Mouse (Mus musculus): ENCODE data around the gene Rtp4. TPM values are rescaled to one million over a fixed set of nuclear protein-coding genes. Genes with fewer than 3 reads are reported as not detected.

Rtp4 gene
- polyA plus RNA-seq, 1 experiment from 2014 or later, result 9.6 TPM

- Histone ChIP-seq H3K4me3 (replicated peaks) (no peak overlapping the region), H3K27me3 (replicated peaks) (no peaks in the 10 kb centered on the region), H3K4me2 (replicated peaks) (no peak overlapping the region), H3K9ac (no peak overlapping the region), H3K9me3 (no peaks in the 10 kb centered on the region), H3K27ac (no peak overlapping the region), H3K4me1 (replicated peaks) (no peaks in the 10 kb centered on the region), H3K36me3 (no peaks in the 10 kb centered on the region)
- ATAC-seq, result no peak
- WGBS, result 94% methylated on average over 7 of the region's 7 CpGs
These were observed 86.6 kb downstream of the Rtp4 start for GRCm38 (mm10) chr16:23606651-23607050.

DNA sequence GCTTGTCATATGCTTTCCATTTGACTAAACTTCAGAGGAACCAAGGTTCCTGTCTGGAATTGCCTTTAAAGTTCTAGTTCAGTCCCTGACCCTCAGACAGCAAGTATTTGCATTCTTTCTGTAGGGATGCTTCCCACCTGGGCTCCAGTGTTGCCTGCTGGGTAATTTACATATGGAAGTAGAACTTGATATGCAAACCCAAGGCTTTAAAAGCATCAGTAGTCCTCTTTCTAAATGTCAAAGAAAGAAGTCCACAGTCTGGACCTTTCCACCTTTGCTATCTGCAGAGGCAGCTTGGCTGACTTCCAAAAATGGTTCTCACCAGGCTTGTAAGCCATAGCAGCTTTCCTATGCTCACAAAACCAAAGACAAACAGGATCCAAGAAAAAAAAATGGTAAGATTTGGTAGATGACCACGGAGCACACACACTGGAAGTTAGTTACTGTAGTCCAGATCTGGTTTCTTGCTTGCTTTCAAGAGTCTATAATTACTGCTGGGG, 87.9 kb downstream of the Rtp4 start:
- WGBS, result 32% methylated on average over 1 of the region's 1 CpGs
- Histone ChIP-seq H3K9ac (no peak overlapping the region), H3K36me3 (no peaks in the 10 kb centered on the region), H3K27me3 (replicated peaks) (no peaks in the 10 kb centered on the region), H3K4me1 (replicated peaks) (no peaks in the 10 kb centered on the region), H3K4me3 (replicated peaks) (no peak overlapping the region), H3K27ac (no peak overlapping the region), H3K4me2 (replicated peaks) (no peak overlapping the region), H3K9me3 (no peaks in the 10 kb centered on the region)
- no peak for ATAC-seq

DNA sequence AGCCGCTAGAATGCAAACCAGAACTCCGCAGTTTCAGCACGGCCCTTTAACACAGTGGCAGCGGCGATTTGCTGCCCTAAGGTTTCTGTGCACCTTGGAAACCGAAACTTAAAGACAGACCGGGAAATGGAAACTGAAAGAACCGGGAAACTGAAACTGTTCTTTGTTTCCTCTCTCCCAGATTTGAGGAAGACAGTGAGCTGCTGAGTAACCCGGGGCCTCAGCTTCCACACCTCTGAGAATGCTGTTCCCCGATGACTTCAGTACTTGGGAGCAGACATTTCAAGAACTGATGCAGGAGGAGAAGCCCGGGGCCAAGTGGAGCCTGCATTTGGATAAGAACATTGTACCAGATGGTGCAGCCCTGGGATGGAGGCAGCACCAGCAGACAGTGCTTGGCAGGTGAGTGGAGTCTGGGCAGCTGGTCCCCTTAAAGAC, 89.7 kb downstream of the Rtp4 start:
- no peaks in the 10 kb centered on the region for H3K9me3 ChIP-seq
- H3K4me3 ChIP-seq (replicated peaks), result peak overlapping the region; percentile 30
- no peaks in the 10 kb centered on the region for H3K27me3 ChIP-seq (replicated peaks)
- peak overlapping the region; percentile 56 for H3K4me2 ChIP-seq (replicated peaks)
- H3K27ac ChIP-seq, result no peak overlapping the region
- WGBS, result 24% methylated on average over 11 of the region's 11 CpGs
- H3K9ac ChIP-seq, result peak overlapping the region; percentile 21
- H3K36me3 ChIP-seq, result no peaks in the 10 kb centered on the region
- ATAC-seq, result peak; percentile 81
- no peaks in the 10 kb centered on the region for H3K4me1 ChIP-seq (replicated peaks)

GRCm38 (mm10) chr16:23624205-23624604, 104.1 kb downstream of the Rtp4 start:
- ATAC-seq, result no peak
- Histone ChIP-seq H3K4me1 (replicated peaks) (no peaks in the 10 kb centered on the region), H3K9me3 (no peaks in the 10 kb centered on the region), H3K27me3 (replicated peaks) (no peaks in the 10 kb centered on the region), H3K4me2 (replicated peaks) (no peak overlapping the region), H3K9ac (no peak overlapping the region), H3K27ac (no peak overlapping the region), H3K4me3 (replicated peaks) (no peak overlapping the region), H3K36me3 (no peaks in the 10 kb centered on the region)
- 62% methylated on average over 4 of the region's 4 CpGs for WGBS

GRCm38 (mm10) chr16:23631531-23631930, 111.4 kb downstream of the Rtp4 start:
- H3K27ac ChIP-seq, result no peak overlapping the region
- H3K4me3 ChIP-seq (replicated peaks), result no peak overlapping the region
- H3K9me3 ChIP-seq, result no peaks in the 10 kb centered on the region
- H3K4me2 ChIP-seq (replicated peaks), result no peak overlapping the region
- WGBS, result 64% methylated on average over 2 of the region's 2 CpGs
- H3K4me1 ChIP-seq (replicated peaks), result no peaks in the 10 kb centered on the region
- no peaks in the 10 kb centered on the region for H3K27me3 ChIP-seq (replicated peaks)
- no peaks in the 10 kb centered on the region for H3K36me3 ChIP-seq
- no peak overlapping the region for H3K9ac ChIP-seq
- no peak for ATAC-seq

DNA sequence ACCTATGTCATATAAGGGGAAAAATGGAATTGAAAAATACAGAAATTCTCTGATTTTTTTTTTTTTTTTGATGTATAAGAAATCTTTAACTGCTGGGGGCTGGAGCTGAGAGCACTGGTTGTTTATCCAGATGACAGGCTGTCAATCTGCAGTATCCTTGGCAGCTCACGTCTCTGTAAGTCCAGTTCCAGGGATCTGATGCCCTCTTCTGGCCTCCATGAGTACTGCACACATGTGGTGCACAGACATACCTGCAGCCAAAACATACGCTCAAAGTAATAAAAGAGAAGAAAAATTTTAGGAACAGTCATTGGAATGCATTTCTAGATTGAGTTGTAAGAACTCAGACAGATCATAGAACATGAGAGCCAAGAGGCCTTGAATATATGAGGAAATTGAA, 112.6 kb downstream of the Rtp4 start:
- no peak overlapping the region for H3K4me3 ChIP-seq (replicated peaks)
- no peak overlapping the region for H3K4me2 ChIP-seq (replicated peaks)
- H3K4me1 ChIP-seq (replicated peaks), result no peaks in the 10 kb centered on the region
- no peak overlapping the region for H3K27ac ChIP-seq
- 67% methylated on average over 2 of the region's 2 CpGs for WGBS
- H3K9me3 ChIP-seq, result no peaks in the 10 kb centered on the region
- no peak for ATAC-seq
- H3K9ac ChIP-seq, result no peak overlapping the region
- H3K27me3 ChIP-seq (replicated peaks), result no peaks in the 10 kb centered on the region
- no peaks in the 10 kb centered on the region for H3K36me3 ChIP-seq

DNA sequence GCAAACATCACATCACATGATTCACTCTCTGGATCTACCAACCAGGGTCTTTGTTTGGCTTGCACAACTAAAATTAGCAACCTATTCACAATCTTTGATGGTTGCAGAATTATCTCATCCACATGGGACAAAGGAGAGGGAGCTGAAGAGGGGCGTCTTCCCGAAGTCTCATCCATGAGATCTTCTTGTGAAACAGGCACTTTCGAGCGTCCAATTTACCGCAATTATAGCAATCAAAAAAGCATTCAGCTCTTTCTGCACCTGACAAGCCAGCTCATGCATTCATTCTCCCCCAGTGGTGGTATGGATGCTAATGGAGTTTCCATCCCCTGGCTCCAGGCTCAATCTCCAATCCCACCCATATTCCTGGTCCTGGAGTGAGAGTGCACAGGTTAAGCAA, 132.9 kb downstream of the Rtp4 start:
- ATAC-seq, result no peak
- 96% methylated on average over 5 of the region's 5 CpGs for WGBS

GRCm38 (mm10) chr16:23653479-23653878, 133.4 kb downstream of the Rtp4 start:
- Histone ChIP-seq H3K4me3 (replicated peaks) (no peak overlapping the region), H3K9ac (no peak overlapping the region), H3K36me3 (no peaks in the 10 kb centered on the region), H3K27me3 (replicated peaks) (no peaks in the 10 kb centered on the region), H3K9me3 (no peaks in the 10 kb centered on the region), H3K27ac (no peak overlapping the region), H3K4me2 (replicated peaks) (no peak overlapping the region), H3K4me1 (replicated peaks) (no peaks in the 10 kb centered on the region)
- ATAC-seq, result no peak
- 77% methylated on average over 4 of the region's 4 CpGs for WGBS

More for the DNA sequence above, 132.9 kb downstream of the Rtp4 start:
- no peaks in the 10 kb centered on the region for H3K9me3 ChIP-seq
- H3K27ac ChIP-seq, result no peak overlapping the region
- no peak overlapping the region for H3K4me2 ChIP-seq (replicated peaks)
- H3K9ac ChIP-seq, result no peak overlapping the region
- no peaks in the 10 kb centered on the region for H3K4me1 ChIP-seq (replicated peaks)
- H3K4me3 ChIP-seq (replicated peaks), result no peak overlapping the region
- no peaks in the 10 kb centered on the region for H3K27me3 ChIP-seq (replicated peaks)
- no peaks in the 10 kb centered on the region for H3K36me3 ChIP-seq

DNA sequence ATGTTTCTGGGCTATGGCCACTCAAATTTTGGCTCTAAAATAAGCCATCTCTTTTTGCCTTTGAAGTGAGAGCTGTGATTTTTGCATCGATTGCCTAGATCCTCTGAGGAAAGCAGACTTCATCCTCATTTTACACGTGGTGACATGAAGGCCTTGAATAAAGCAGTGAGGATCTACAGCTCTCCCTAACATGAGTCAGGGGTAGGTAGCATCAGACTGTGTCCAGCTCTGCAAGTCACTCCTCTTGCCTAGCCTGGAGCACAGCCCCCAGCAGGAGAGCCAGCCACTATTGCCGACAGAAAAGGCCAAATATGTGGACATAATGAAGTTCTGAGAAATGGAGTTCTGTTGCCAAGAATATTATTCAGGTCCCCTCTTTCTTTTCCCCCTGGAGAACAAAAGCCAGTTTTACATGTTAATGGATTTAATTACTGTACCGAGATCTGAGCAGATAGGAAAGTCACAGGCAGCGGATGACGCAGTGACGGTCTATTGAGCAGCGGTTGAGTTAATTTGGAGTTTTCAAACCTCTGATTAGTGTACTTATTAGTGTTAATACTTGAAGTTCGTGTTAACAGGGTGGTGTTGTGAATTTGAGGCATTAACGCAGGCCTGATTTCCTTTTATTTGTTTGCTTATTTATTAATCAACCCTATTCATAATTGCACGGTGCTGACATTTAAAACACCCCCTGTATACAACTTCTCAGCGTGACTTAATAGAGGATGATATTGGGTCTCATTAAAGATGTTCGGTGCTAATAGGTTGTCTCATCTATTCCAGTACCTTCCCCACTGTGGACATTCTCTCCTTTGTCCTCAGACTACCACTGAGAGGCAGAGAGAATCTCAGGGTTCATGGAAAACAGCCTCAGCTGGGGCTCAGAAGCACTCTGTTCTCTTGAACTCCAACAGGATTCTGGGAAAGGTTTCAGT, 139.8 kb downstream of the Rtp4 start:
- H3K27ac ChIP-seq, result no peak overlapping the region
- no peaks in the 10 kb centered on the region for H3K9me3 ChIP-seq
- no peak for ATAC-seq
- no peaks in the 10 kb centered on the region for H3K4me1 ChIP-seq (replicated peaks)
- H3K9ac ChIP-seq, result no peak overlapping the region
- WGBS, result 81% methylated on average over 13 of the region's 13 CpGs
- no peak overlapping the region for H3K4me3 ChIP-seq (replicated peaks)
- no peaks in the 10 kb centered on the region for H3K27me3 ChIP-seq (replicated peaks)
- no peak overlapping the region for H3K4me2 ChIP-seq (replicated peaks)
- no peaks in the 10 kb centered on the region for H3K36me3 ChIP-seq

Other genes with a start within 250 kb of the Rtp4 start
- not detected in 2 replicates for gene Rtp1, start 91.2 kb upstream of the Rtp4 start, polyA plus RNA-seq (2015; fragmentation: Nextera tagmentation; extraction: Ambion mirVana)
- 4.5 and 4.8 TPM in 2 replicates for gene Masp1, start 524 bp downstream of the Rtp4 start, polyA plus RNA-seq (2015; fragmentation: Nextera tagmentation; extraction: Ambion mirVana)